Mouse (Mus musculus): ENCODE measurements around the gene Slc23a2.

- TF ChIP-seq POLR2A (IDR thresholded peaks at IDR 0.05; ENCODE audit: low read depth, low read length) = no peak
- TF ChIP-seq CTCF (IDR thresholded peaks at IDR 0.05; ENCODE audit: borderline replicate concordance, insufficient read depth, low read length) = no peak
Measured at GRCm38 (mm10) chr2:132102505-132103130, 42.3 kb downstream of the Slc23a2 start.

Data from embryonic fibroblast, embryonic 13.5 days (primary cell).